In genomic region chr19:3282572-3283467, GRCm38 (mm10) we compare ENCODE assay signal across 8 mouse cellular contexts. TPM values are rescaled to one million over a fixed set of nuclear protein-coding genes. Genes with fewer than 3 reads are reported as not detected.
DNase-seq lines count a peak whose midpoint lies in the region; ATAC-seq lines count a peak whose summit lies in the region.

TSS of gene Mrpl21 (plus strand) at chr19:3282901.
TSS of gene Ighmbp2 (minus strand) at chr19:3283017.

- no peaks in the 10 kb centered on the region for H3K9me3 ChIP-seq in hindbrain, embryonic 16.5 days (ENCODE audit: control insufficient read depth, low read length)

- peak within 1 kb of the TSS; percentile 87 for H3K9ac ChIP-seq in hindbrain, embryonic 16.5 days (ENCODE audit: low read depth, low read length)

- peak within 1 kb of the TSS; percentile 76 for H3K27ac ChIP-seq in hindbrain, embryonic 16.5 days (ENCODE audit: low read depth, low read length)
- peak within 1 kb of the TSS; percentile 37 for H3K27ac ChIP-seq in macrophage

- H3K4me1 ChIP-seq in hindbrain, embryonic 16.5 days (ENCODE audit: control insufficient read depth, insufficient read depth, low read depth, low read length): peaks cover 14% of the 10 kb centered on the region

- under 1% methylated on average over 49 of the region's 49 CpGs for WGBS in hindbrain, embryonic 16.5 days
- under 1% methylated on average over 49 of the region's 49 CpGs for WGBS in macrophage (ENCODE audit: missing documents)

- peaks cover 17% of the 10 kb centered on the region for H3K36me3 ChIP-seq in hindbrain, embryonic 16.5 days (ENCODE audit: control insufficient read depth, insufficient read depth, low read length)
- H3K36me3 ChIP-seq in macrophage (ENCODE audit: inconsistent target): peaks cover 30% of the 10 kb centered on the region; the same call in 1 of the 2 replicates

- H3K27me3 ChIP-seq in hindbrain, embryonic 16.5 days (replicated peaks; ENCODE audit: control insufficient read depth, insufficient read depth, low read length): no peaks in the 10 kb centered on the region

- DNase-seq in WW6 (ENCODE audit: low read depth, low spot score): peak; percentile 80
- peak; percentile 86 to 94 for DNase-seq in cerebellum, postnatal 4 days (ENCODE audit: low spot score in 2 of 2)
- peak; percentile 91 for DNase-seq in gastrocnemius, adult 18-20 months (ENCODE audit: low spot score)
- peak; percentile 87 to 94 for DNase-seq in left cerebral cortex, adult 18-20 months (ENCODE audit: low spot score in 2 of 2)
- DNase-seq in right cerebral cortex, adult 18-20 months: peak; percentile 92
- peak; percentile 51 for DNase-seq in urinary bladder, postnatal 10 days (ENCODE audit: low spot score)

- H3K4me3 ChIP-seq in hindbrain, embryonic 16.5 days (ENCODE audit: low read length): peak within 1 kb of the TSS; percentile 71
- H3K4me3 ChIP-seq in macrophage (ENCODE audit: inconsistent target): peak within 1 kb of the TSS; percentile 67

- peaks cover 28% of the 10 kb centered on the region for H3K79me2 ChIP-seq in macrophage (ENCODE audit: inconsistent target)

- H3K4me2 ChIP-seq in hindbrain, embryonic 16.5 days (ENCODE audit: low read length): peak within 1 kb of the TSS; percentile 82

- peak; percentile 96 for ATAC-seq in hindbrain, embryonic 16.5 days

RNA-seq across cellular contexts. Expression of gene Mrpl21, which starts in this region (rescaled TPM):
- total RNA-seq in gastrocnemius, adult 18-20 months (2021): 10 to 100 TPM; 57.3 to 65.9 TPM
- 96.4 and 97.4 TPM in 2 replicates for polyA plus RNA-seq in hindbrain, embryonic 16.5 days (2015; fragmentation: Nextera tagmentation; extraction: Ambion mirVana)
- total RNA-seq in left cerebral cortex, adult 18-20 months (2021): 10 to 100 TPM; 52.1 to 55.8 TPM
- 10 to 100 TPM in 23 of 26 experiments, 1 to 10 TPM in 3; 3.6 to 30.6 (median 19.2) TPM for total RNA-seq in macrophage (2018; cell fraction: chromatin; rRNA removed)
- 10 to 100 TPM; 32.8 to 58.2 (median 44.7) TPM for total RNA-seq in macrophage (2018; cell fraction: cytosol; rRNA removed)
- total RNA-seq in macrophage (2018; cell fraction: nucleus; rRNA removed): 10 to 100 TPM in 23 of 26 experiments, 1 to 10 TPM in 3; 8.7 to 34.1 (median 17.1) TPM
- polyA plus RNA-seq in macrophage (2018): 39.8 to 73.7 TPM (median 41.2 TPM) in 3 replicates

RNA-seq across cellular contexts. Expression of gene Ighmbp2, which starts in this region (rescaled TPM):
- 1 to 10 TPM; 4.1 to 4.5 TPM for total RNA-seq in gastrocnemius, adult 18-20 months (2021)
- 10.0 and 11.5 TPM in 2 replicates for polyA plus RNA-seq in hindbrain, embryonic 16.5 days (2015; fragmentation: Nextera tagmentation; extraction: Ambion mirVana)
- 1 to 10 TPM; 9.4 to 9.5 TPM for total RNA-seq in left cerebral cortex, adult 18-20 months (2021)
- 10 to 100 TPM in 16 of 26 experiments, 1 to 10 TPM in 10; 3.6 to 23.4 (median 13.9) TPM for total RNA-seq in macrophage (2018; cell fraction: chromatin; rRNA removed)
- total RNA-seq in macrophage (2018; cell fraction: cytosol; rRNA removed): 1 to 10 TPM; 1.2 to 4.8 (median 3.3) TPM
- total RNA-seq in macrophage (2018; cell fraction: nucleus; rRNA removed): 10 to 100 TPM in 7 of 26 experiments, 1 to 10 TPM in 19; 2.4 to 13.9 (median 8.6) TPM
- polyA plus RNA-seq in macrophage (2018): 3.1 to 3.7 TPM (median 3.2 TPM) in 3 replicates

Comparison
In these comparisons a context has a peak if more than half of its experiments do, and no peak if none do; other contexts are left out.
1. Peak in every context shown above with its lines: DNase-seq, ATAC-seq, H3K4me3 ChIP-seq and H3K27ac ChIP-seq.